Mouse (Mus musculus): ENCODE results near the gene Epb41l5. TPM values are rescaled to one million over a fixed set of nuclear protein-coding genes. Genes with fewer than 3 reads are reported as not detected.
A peak's percentile ranks its signal among the peaks of the same experiment; 100 is the strongest.

The Epb41l5 gene
- polyA plus RNA-seq, 1 experiment from 2014 or later, result 25.5 TPM

- peaks cover 2% of the 10 kb centered on the region; the same call in 1 of the 2 replicates for H3K4me1 ChIP-seq (ENCODE audit: insufficient read depth)
- no peaks in the 10 kb centered on the region for H3K27me3 ChIP-seq (ENCODE audit: insufficient read depth, low read length)
- ATAC-seq (peak; percentile 98), DNase-seq (peak; percentile 31)
- TF ChIP-seq CTCF (IDR thresholded peaks at IDR 0.05; ENCODE audit: low read depth) (no peak), EP300 (IDR thresholded peaks at IDR 0.05; ENCODE audit: low read depth) (peak; percentile 71; the same call in 1 of the 2 replicates)
- no peak overlapping the region for H3K4me3 ChIP-seq (ENCODE audit: low read depth, low read length)
- H3K27ac ChIP-seq (ENCODE audit: low read depth), result peak overlapping the region; percentile 81
- H3K9ac ChIP-seq (replicated peaks), result no peak overlapping the region
- H3K36me3 ChIP-seq (replicated peaks; ENCODE audit: insufficient read depth, low read length), result no peaks in the 10 kb centered on the region
- WGBS (ENCODE audit: insufficient replicate concordance), result 68% methylated on average over 7 of the region's 7 CpGs
- H3K4me2 ChIP-seq (ENCODE audit: low read depth, low read length), result peak overlapping the region; percentile 48
- H3K9me3 ChIP-seq (ENCODE audit: low read length), result no peaks in the 10 kb centered on the region
Measured at GRCm38 (mm10) chr1:119666904-119667303, 18.1 kb upstream of the Epb41l5 start.

DNA sequence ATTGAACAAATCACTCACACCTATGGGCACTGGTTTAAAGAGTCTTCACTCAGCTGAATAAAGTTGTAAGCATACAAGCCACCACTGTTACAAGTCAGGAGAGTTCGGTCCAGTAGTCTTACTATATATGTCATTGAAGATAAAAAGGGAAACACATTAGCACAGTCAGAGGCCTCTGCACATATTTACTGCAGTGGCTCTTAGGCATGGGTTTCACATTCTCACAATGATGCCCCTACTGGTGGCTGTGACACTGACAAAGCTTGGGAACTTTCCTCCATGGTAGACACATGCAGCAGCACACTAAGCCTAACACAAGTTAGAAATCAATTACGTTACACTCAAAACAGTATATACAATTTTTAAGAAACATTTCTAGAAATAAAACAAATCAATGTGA is 5.5 kb upstream of the Epb41l5 start:
- TF ChIP-seq EP300 (IDR thresholded peaks at IDR 0.05; ENCODE audit: low read depth) (no peak), CTCF (IDR thresholded peaks at IDR 0.05; ENCODE audit: low read depth) (peak; percentile 38)
- 0 out of 2 replicates have a peak, but pooled peaks cover 2% of the 10 kb centered on the region for H3K36me3 ChIP-seq (replicated peaks; ENCODE audit: insufficient read depth, low read length)
- no peaks in the 10 kb centered on the region for H3K27me3 ChIP-seq (ENCODE audit: insufficient read depth, low read length)
- H3K9me3 ChIP-seq (ENCODE audit: low read length), result no peaks in the 10 kb centered on the region
- no peak overlapping the region for H3K27ac ChIP-seq (ENCODE audit: low read depth)
- no peaks in the 10 kb centered on the region for H3K4me1 ChIP-seq (ENCODE audit: insufficient read depth)
- no peak overlapping the region for H3K4me3 ChIP-seq (ENCODE audit: low read depth, low read length)
- H3K4me2 ChIP-seq (ENCODE audit: low read depth, low read length), result no peak overlapping the region
- H3K9ac ChIP-seq (replicated peaks), result no peak overlapping the region
- no peak for DNase-seq
- WGBS (ENCODE audit: insufficient replicate concordance), result 75% methylated on average over 2 of the region's 2 CpGs
- no peak for ATAC-seq

DNA sequence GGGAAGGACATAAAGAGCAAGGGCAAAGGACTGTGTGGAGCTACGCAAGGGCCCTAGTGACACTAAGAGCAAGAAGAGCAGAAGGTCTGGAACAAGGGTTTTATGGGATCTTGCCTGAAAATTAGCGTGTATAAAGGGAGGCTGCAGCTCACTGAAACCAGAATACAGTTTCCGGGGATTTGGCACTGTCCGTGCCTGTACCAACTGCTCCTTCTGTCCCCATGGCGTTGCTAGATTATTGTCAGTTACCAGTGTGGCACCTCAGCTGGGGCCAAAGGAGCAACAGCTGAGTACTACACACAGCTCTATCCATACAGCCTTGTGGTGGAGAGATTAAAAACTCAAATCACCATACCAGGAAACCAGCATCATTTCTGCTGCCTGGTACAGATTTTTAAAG is 1.6 kb upstream of the Epb41l5 start:
- 89% methylated on average over 5 of the region's 5 CpGs for WGBS (ENCODE audit: insufficient replicate concordance)

GRCm38 (mm10) chr1:119649627-119650026 is 827 bp upstream of the Epb41l5 start:
- Histone ChIP-seq H3K9me3 (ENCODE audit: low read length) (no peaks in the 10 kb centered on the region), H3K9ac (replicated peaks) (no peak overlapping the region), H3K36me3 (replicated peaks; ENCODE audit: insufficient read depth, low read length) (no peaks in the 10 kb centered on the region), H3K4me2 (ENCODE audit: low read depth, low read length) (no peak overlapping the region), H3K4me3 (ENCODE audit: low read depth, low read length) (no peak overlapping the region), H3K27ac (ENCODE audit: low read depth) (no peak overlapping the region), H3K4me1 (ENCODE audit: insufficient read depth) (no peaks in the 10 kb centered on the region; the same call in 1 of the 2 replicates), H3K27me3 (ENCODE audit: insufficient read depth, low read length) (no peaks in the 10 kb centered on the region)
- DNase-seq (no peak), ATAC-seq (no peak)
- TF ChIP-seq EP300 (IDR thresholded peaks at IDR 0.05; ENCODE audit: low read depth), result no peak
- no peak for TF ChIP-seq CTCF (IDR thresholded peaks at IDR 0.05; ENCODE audit: low read depth)
- WGBS (ENCODE audit: insufficient replicate concordance), result 63% methylated on average over 2 of the region's 2 CpGs

More for the DNA sequence above, 1.6 kb upstream of the Epb41l5 start:
- Histone ChIP-seq H3K27me3 (ENCODE audit: insufficient read depth, low read length) (no peaks in the 10 kb centered on the region), H3K4me3 (ENCODE audit: low read depth, low read length) (no peak overlapping the region), H3K4me2 (ENCODE audit: low read depth, low read length) (no peak overlapping the region), H3K4me1 (ENCODE audit: insufficient read depth) (no peaks in the 10 kb centered on the region; the same call in 1 of the 2 replicates), H3K27ac (ENCODE audit: low read depth) (no peak overlapping the region), H3K36me3 (replicated peaks; ENCODE audit: insufficient read depth, low read length) (no peaks in the 10 kb centered on the region), H3K9ac (replicated peaks) (no peak overlapping the region), H3K9me3 (ENCODE audit: low read length) (no peaks in the 10 kb centered on the region)
- DNase-seq (no peak), ATAC-seq (no peak)
- TF ChIP-seq EP300 (IDR thresholded peaks at IDR 0.05; ENCODE audit: low read depth), result no peak
- no peak for TF ChIP-seq CTCF (IDR thresholded peaks at IDR 0.05; ENCODE audit: low read depth)

- H3K4me2 ChIP-seq (ENCODE audit: low read depth, low read length), result peak overlapping the region; percentile 29
Measured at GRCm38 (mm10) chr1:119646356-119646755, 2.4 kb downstream of the Epb41l5 start.

DNA sequence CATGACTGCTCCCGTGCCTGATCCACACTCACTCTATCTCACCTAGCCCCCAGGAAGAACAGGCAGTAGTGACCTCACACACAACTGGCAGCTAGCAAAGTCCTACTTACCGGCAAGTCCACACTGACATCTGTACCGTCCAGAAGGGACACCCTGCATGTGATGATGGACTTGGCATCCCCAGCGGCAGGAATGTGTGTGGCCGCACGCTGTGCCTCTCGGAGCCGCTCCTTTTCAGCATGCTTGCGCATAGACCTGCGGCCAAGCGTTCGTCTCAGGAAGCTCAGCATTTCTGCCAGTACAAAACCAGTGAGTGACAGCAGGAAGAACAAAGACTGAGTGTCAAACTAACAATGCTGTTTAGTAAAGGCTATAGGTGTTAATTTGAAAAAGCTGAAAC is 6.4 kb downstream of the Epb41l5 start:
- TF ChIP-seq EP300 (IDR thresholded peaks at IDR 0.05; ENCODE audit: low read depth) (no peak), CTCF (IDR thresholded peaks at IDR 0.05; ENCODE audit: low read depth) (0 out of 2 replicates have a peak, but pooled peaks have one; percentile 20)
- H3K9ac ChIP-seq (replicated peaks), result no peak overlapping the region
- 45% methylated on average over 12 of the region's 12 CpGs for WGBS (ENCODE audit: insufficient replicate concordance)
- H3K4me2 ChIP-seq (ENCODE audit: low read depth, low read length), result no peak overlapping the region
- no peaks in the 10 kb centered on the region for H3K27me3 ChIP-seq (ENCODE audit: insufficient read depth, low read length)
- peaks cover 7% of the 10 kb centered on the region; the same call in 1 of the 2 replicates for H3K4me1 ChIP-seq (ENCODE audit: insufficient read depth)
- H3K27ac ChIP-seq (ENCODE audit: low read depth), result no peak overlapping the region
- H3K9me3 ChIP-seq (ENCODE audit: low read length), result no peaks in the 10 kb centered on the region
- DNase-seq (no peak), ATAC-seq (peak; percentile 26; the same call in 1 of the 2 replicates)
- no peaks in the 10 kb centered on the region for H3K36me3 ChIP-seq (replicated peaks; ENCODE audit: insufficient read depth, low read length)
- no peak overlapping the region for H3K4me3 ChIP-seq (ENCODE audit: low read depth, low read length)

More at GRCm38 (mm10) chr1:119646356-119646755, 2.4 kb downstream of the Epb41l5 start:
- Histone ChIP-seq H3K36me3 (replicated peaks; ENCODE audit: insufficient read depth, low read length) (no peaks in the 10 kb centered on the region), H3K27me3 (ENCODE audit: insufficient read depth, low read length) (no peaks in the 10 kb centered on the region), H3K27ac (ENCODE audit: low read depth) (no peak overlapping the region), H3K4me1 (ENCODE audit: insufficient read depth) (no peaks in the 10 kb centered on the region; the same call in 1 of the 2 replicates), H3K9me3 (ENCODE audit: low read length) (no peaks in the 10 kb centered on the region), H3K9ac (replicated peaks) (no peak overlapping the region), H3K4me3 (ENCODE audit: low read depth, low read length) (no peak overlapping the region)
- ATAC-seq (no peak), DNase-seq (no peak)
- WGBS (ENCODE audit: insufficient replicate concordance), result 60% methylated on average over 2 of the region's 2 CpGs
- no peak for TF ChIP-seq EP300 (IDR thresholded peaks at IDR 0.05; ENCODE audit: low read depth)
- TF ChIP-seq CTCF (IDR thresholded peaks at IDR 0.05; ENCODE audit: low read depth), result no peak
